18 mouse cellular contexts compared by ENCODE assay signal in genomic region chr7:130665358-130665757, GRCm38 (mm10).
"Had no signal": no experiment of that assay in that cellular context is flagged by ENCODE, and none has a peak within 500 bp of the region (broad histone marks: within the 10 kb centered on the region; RNA-seq: fewer than 3 reads in every experiment).

No protein-coding gene starts in this region.

- H3K9ac ChIP-seq: liver, postnatal 0 days; lung, embryonic 15.5 days; midbrain, embryonic 13.5 days; midbrain, embryonic 15.5 days; neural tube, embryonic 12.5 days; stomach, embryonic 15.5 days had no signal

- ATAC-seq: liver, postnatal 0 days; lung, postnatal 0 days; midbrain, embryonic 13.5 days; midbrain, embryonic 15.5 days had no signal

- DNase-seq: liver, postnatal 0 days; lung, adult 2 months; lung, postnatal 14 days; lung, postnatal 36 days; right cerebral cortex, postnatal 14 days; thymus, adult 2 months; thymus, postnatal 25 days; thymus, postnatal 4 days had no signal

- H3K9me3 ChIP-seq: lung, embryonic 15.5 days; midbrain, embryonic 15.5 days; stomach, embryonic 15.5 days had no signal

- H3K27me3 ChIP-seq: lung, embryonic 15.5 days; megakaryocyte, embryonic 14.5 days; midbrain, embryonic 13.5 days; midbrain, embryonic 15.5 days; neural tube, embryonic 12.5 days; stomach, embryonic 15.5 days had no signal

- H3K36me3 ChIP-seq: midbrain, embryonic 15.5 days had no signal

- H3K27ac ChIP-seq: lung, embryonic 15.5 days; macrophage; midbrain, embryonic 13.5 days; midbrain, embryonic 15.5 days; neural tube, embryonic 12.5 days; stomach, embryonic 15.5 days; stomach, postnatal 0 days had no signal

- H3K4me3 ChIP-seq: lung, embryonic 15.5 days; megakaryocyte, embryonic 14.5 days; midbrain, embryonic 13.5 days; midbrain, embryonic 15.5 days; neural tube, embryonic 12.5 days; stomach, embryonic 15.5 days had no signal

- H3K4me2 ChIP-seq: lung, embryonic 15.5 days; midbrain, embryonic 11.5 days; midbrain, embryonic 13.5 days; midbrain, embryonic 15.5 days; neural tube, embryonic 12.5 days; stomach, embryonic 15.5 days had no signal
